Mouse (Mus musculus): ENCODE results near the gene Pax8. TPM values are rescaled to one million over a fixed set of nuclear protein-coding genes. Genes with fewer than 3 reads are reported as not detected.

Gene Pax8
- polyA plus RNA-seq, 1 experiment: not detected

- no peak for TF ChIP-seq POLR2A (IDR thresholded peaks at IDR 0.05; ENCODE audit: low read depth, low read length)
- no peak for TF ChIP-seq CTCF (IDR thresholded peaks at IDR 0.05; ENCODE audit: extremely low read depth, insufficient read depth, insufficient read length, insufficient replicate concordance)
- H3K27ac ChIP-seq (ENCODE audit: insufficient read depth, low read length): no peak overlapping the region
- H3K36me3 ChIP-seq (ENCODE audit: control insufficient read depth, insufficient read depth, low read length): no peaks in the 10 kb centered on the region
- H3K4me1 ChIP-seq (ENCODE audit: control insufficient read depth, insufficient read depth, insufficient read length): no peaks in the 10 kb centered on the region
- H3K4me3 ChIP-seq (ENCODE audit: extremely low read depth, insufficient read depth, insufficient read length): no peak overlapping the region
- H3K27me3 ChIP-seq (ENCODE audit: control insufficient read depth, insufficient read depth, low read length): no peaks in the 10 kb centered on the region
- DNase-seq (ENCODE audit: low read depth in 1 of 2, low spot score in 2 of 2): no peak
- 73% methylated on average over 11 of the region's 11 CpGs for WGBS
These were observed 39.7 kb downstream of the Pax8 start for GRCm38 (mm10) chr2:24435699-24436098.

- Histone ChIP-seq H3K27ac (ENCODE audit: insufficient read depth, low read length) (no peak overlapping the region), H3K4me1 (ENCODE audit: control insufficient read depth, insufficient read depth, insufficient read length) (no peaks in the 10 kb centered on the region), H3K36me3 (ENCODE audit: control insufficient read depth, insufficient read depth, low read length) (no peaks in the 10 kb centered on the region), H3K4me3 (ENCODE audit: extremely low read depth, insufficient read depth, insufficient read length) (no peak overlapping the region), H3K27me3 (ENCODE audit: control insufficient read depth, insufficient read depth, low read length) (no peaks in the 10 kb centered on the region)
- 72% methylated on average over 2 of the region's 2 CpGs for WGBS
- TF ChIP-seq POLR2A (IDR thresholded peaks at IDR 0.05; ENCODE audit: low read depth, low read length) (no peak), CTCF (IDR thresholded peaks at IDR 0.05; ENCODE audit: extremely low read depth, insufficient read depth, insufficient read length, insufficient replicate concordance) (no peak)
- DNase-seq (ENCODE audit: low read depth in 1 of 2, low spot score in 2 of 2): no peak
These were observed 40.7 kb downstream of the Pax8 start for GRCm38 (mm10) chr2:24434670-24435069.

GRCm38 (mm10) chr2:24429806-24430205 is 45.6 kb downstream of the Pax8 start:
- no peak for DNase-seq (ENCODE audit: low read depth in 1 of 2, low spot score in 2 of 2)
- TF ChIP-seq CTCF (IDR thresholded peaks at IDR 0.05; ENCODE audit: extremely low read depth, insufficient read depth, insufficient read length, insufficient replicate concordance) (no peak), POLR2A (IDR thresholded peaks at IDR 0.05; ENCODE audit: low read depth, low read length) (no peak)
- Histone ChIP-seq H3K27ac (ENCODE audit: insufficient read depth, low read length) (no peak overlapping the region), H3K27me3 (ENCODE audit: control insufficient read depth, insufficient read depth, low read length) (no peaks in the 10 kb centered on the region), H3K4me3 (ENCODE audit: extremely low read depth, insufficient read depth, insufficient read length) (no peak overlapping the region), H3K36me3 (ENCODE audit: control insufficient read depth, insufficient read depth, low read length) (no peaks in the 10 kb centered on the region), H3K4me1 (ENCODE audit: control insufficient read depth, insufficient read depth, insufficient read length) (no peaks in the 10 kb centered on the region)
- 61% methylated on average over 4 of the region's 4 CpGs for WGBS

- TF ChIP-seq POLR2A (IDR thresholded peaks at IDR 0.05; ENCODE audit: low read depth, low read length): no peak
- TF ChIP-seq CTCF (IDR thresholded peaks at IDR 0.05; ENCODE audit: extremely low read depth, insufficient read depth, insufficient read length, insufficient replicate concordance): no peak
- H3K4me1 ChIP-seq (ENCODE audit: control insufficient read depth, insufficient read depth, insufficient read length): no peaks in the 10 kb centered on the region
- DNase-seq (ENCODE audit: low read depth in 1 of 2, low spot score in 2 of 2): no peak
- no peak overlapping the region for H3K27ac ChIP-seq (ENCODE audit: insufficient read depth, low read length)
- no peak overlapping the region for H3K4me3 ChIP-seq (ENCODE audit: extremely low read depth, insufficient read depth, insufficient read length)
- no peaks in the 10 kb centered on the region for H3K36me3 ChIP-seq (ENCODE audit: control insufficient read depth, insufficient read depth, low read length)
- H3K27me3 ChIP-seq (ENCODE audit: control insufficient read depth, insufficient read depth, low read length): no peaks in the 10 kb centered on the region
- 74% methylated on average over 12 of the region's 12 CpGs for WGBS
These were observed 47.3 kb downstream of the Pax8 start for GRCm38 (mm10) chr2:24427866-24428675.

- TF ChIP-seq POLR2A (IDR thresholded peaks at IDR 0.05; ENCODE audit: low read depth, low read length) (no peak), CTCF (IDR thresholded peaks at IDR 0.05; ENCODE audit: extremely low read depth, insufficient read depth, insufficient read length, insufficient replicate concordance) (no peak)
- DNase-seq (ENCODE audit: low read depth in 1 of 2, low spot score in 2 of 2): no peak
- WGBS: 38% methylated on average over 2 of the region's 2 CpGs
- H3K4me3 ChIP-seq (ENCODE audit: extremely low read depth, insufficient read depth, insufficient read length): no peak overlapping the region
- H3K36me3 ChIP-seq (ENCODE audit: control insufficient read depth, insufficient read depth, low read length): no peaks in the 10 kb centered on the region
- no peaks in the 10 kb centered on the region for H3K27me3 ChIP-seq (ENCODE audit: control insufficient read depth, insufficient read depth, low read length)
- H3K4me1 ChIP-seq (ENCODE audit: control insufficient read depth, insufficient read depth, insufficient read length): no peaks in the 10 kb centered on the region
- no peak overlapping the region for H3K27ac ChIP-seq (ENCODE audit: insufficient read depth, low read length)
These were observed 49.8 kb downstream of the Pax8 start for GRCm38 (mm10) chr2:24425630-24426029.

GRCm38 (mm10) chr2:24422815-24423214 is 52.6 kb downstream of the Pax8 start:
- Histone ChIP-seq H3K27ac (ENCODE audit: insufficient read depth, low read length) (no peak overlapping the region), H3K4me1 (ENCODE audit: control insufficient read depth, insufficient read depth, insufficient read length) (no peaks in the 10 kb centered on the region), H3K4me3 (ENCODE audit: extremely low read depth, insufficient read depth, insufficient read length) (no peak overlapping the region), H3K27me3 (ENCODE audit: control insufficient read depth, insufficient read depth, low read length) (no peaks in the 10 kb centered on the region), H3K36me3 (ENCODE audit: control insufficient read depth, insufficient read depth, low read length) (no peaks in the 10 kb centered on the region)
- TF ChIP-seq CTCF (IDR thresholded peaks at IDR 0.05; ENCODE audit: extremely low read depth, insufficient read depth, insufficient read length, insufficient replicate concordance): no peak
- no peak for TF ChIP-seq POLR2A (IDR thresholded peaks at IDR 0.05; ENCODE audit: low read depth, low read length)
- DNase-seq (ENCODE audit: low read depth in 1 of 2, low spot score in 2 of 2): no peak
- 72% methylated on average over 3 of the region's 3 CpGs for WGBS

- WGBS: 92% methylated on average over 6 of the region's 6 CpGs
- Histone ChIP-seq H3K4me1 (ENCODE audit: control insufficient read depth, insufficient read depth, insufficient read length) (no peaks in the 10 kb centered on the region), H3K36me3 (ENCODE audit: control insufficient read depth, insufficient read depth, low read length) (no peaks in the 10 kb centered on the region), H3K27me3 (ENCODE audit: control insufficient read depth, insufficient read depth, low read length) (no peaks in the 10 kb centered on the region), H3K27ac (ENCODE audit: insufficient read depth, low read length) (no peak overlapping the region), H3K4me3 (ENCODE audit: extremely low read depth, insufficient read depth, insufficient read length) (no peak overlapping the region)
- DNase-seq (ENCODE audit: low read depth in 1 of 2, low spot score in 2 of 2): no peak
- TF ChIP-seq CTCF (IDR thresholded peaks at IDR 0.05; ENCODE audit: extremely low read depth, insufficient read depth, insufficient read length, insufficient replicate concordance) (no peak), POLR2A (IDR thresholded peaks at IDR 0.05; ENCODE audit: low read depth, low read length) (no peak)
These were observed 54.1 kb downstream of the Pax8 start for GRCm38 (mm10) chr2:24421211-24421863.

Measured in spleen, adult 2 months (tissue).